Mouse (Mus musculus): ENCODE measurements at regions not wholly inside any gene's neighbourhood (a gene's known extent, or its start where the extent isn't known, plus 50 kb on each side); places are given as distances from the start of the nearest gene placed in this dataset.
"Not testable (repeated sequence)": the region's sequence is repeated elsewhere in the genome, so short reads cannot be mapped to it uniquely, and the experiment has no call there.

DNA sequence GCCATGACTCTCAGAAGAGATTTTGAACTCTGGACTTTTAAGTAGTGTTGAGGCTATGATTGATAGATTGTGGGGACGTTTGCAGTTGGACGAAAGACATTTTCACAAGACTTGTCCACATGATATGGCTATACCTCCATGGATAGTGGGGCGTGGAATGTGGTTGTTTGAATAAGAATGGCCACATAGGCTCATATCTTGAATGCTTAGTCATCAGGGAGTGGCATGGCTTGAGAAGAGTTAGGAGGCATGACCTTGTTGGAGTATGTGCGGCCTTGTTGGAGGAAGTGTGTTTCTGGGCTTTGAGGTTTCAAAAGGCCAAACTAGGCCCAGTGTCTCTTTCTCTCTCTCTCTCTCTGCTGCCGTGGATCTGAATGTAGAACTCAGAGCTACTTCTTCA, 204.7 kb upstream of the Pclo start:
- no peaks in the 10 kb centered on the region for H3K27me3 ChIP-seq (replicated peaks)
- no peak overlapping the region for H3K4me2 ChIP-seq (replicated peaks)
- no peak overlapping the region for H3K9ac ChIP-seq
- no peaks in the 10 kb centered on the region for H3K9me3 ChIP-seq
- no peak for ATAC-seq (ENCODE audit: low FRiP score, low read depth)
- H3K27ac ChIP-seq, result no peak overlapping the region
- H3K4me3 ChIP-seq, result no peak overlapping the region
- 87% methylated on average over 5 of the region's 5 CpGs for WGBS
- no peaks in the 10 kb centered on the region for H3K4me1 ChIP-seq
- no peaks in the 10 kb centered on the region for H3K36me3 ChIP-seq

- Histone ChIP-seq H3K4me1 (no peaks in the 10 kb centered on the region), H3K4me3 (no peak overlapping the region), H3K36me3 (no peaks in the 10 kb centered on the region), H3K9ac (no peak overlapping the region), H3K27me3 (replicated peaks) (no peaks in the 10 kb centered on the region), H3K9me3 (no peaks in the 10 kb centered on the region), H3K4me2 (replicated peaks) (no peak overlapping the region), H3K27ac (no peak overlapping the region)
- ATAC-seq (ENCODE audit: low FRiP score, low read depth), result no peak
- 89% methylated on average over 3 of the region's 3 CpGs for WGBS
Observed at GRCm38 (mm10) chr5:14311729-14312128, 203.0 kb upstream of the Pclo start.

DNA sequence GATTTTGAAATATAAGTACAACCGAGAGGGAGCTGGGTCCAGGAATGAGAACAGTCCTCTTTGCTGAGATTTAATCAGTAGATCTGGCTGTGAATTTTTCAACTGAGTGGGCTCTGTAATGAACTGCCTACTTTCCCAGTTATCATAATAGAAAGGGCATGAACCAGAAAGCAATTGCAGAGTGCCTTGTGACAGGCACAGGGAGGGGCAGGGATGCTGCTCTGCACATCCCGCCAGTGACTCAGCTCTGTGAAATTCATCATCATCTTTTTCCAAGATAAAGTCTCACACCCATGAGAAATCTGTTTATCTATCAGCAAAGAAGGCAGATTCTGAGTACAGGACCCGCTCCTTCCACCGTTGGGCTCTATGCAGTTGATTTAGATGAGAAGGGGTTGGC, 194.5 kb upstream of the Pclo start:
- no peak overlapping the region for H3K4me2 ChIP-seq (replicated peaks)
- H3K4me1 ChIP-seq, result no peaks in the 10 kb centered on the region
- no peak overlapping the region for H3K9ac ChIP-seq
- 86% methylated on average over 4 of the region's 4 CpGs for WGBS
- H3K4me3 ChIP-seq, result no peak overlapping the region
- no peaks in the 10 kb centered on the region for H3K27me3 ChIP-seq (replicated peaks)
- no peak overlapping the region for H3K27ac ChIP-seq
- H3K36me3 ChIP-seq, result no peaks in the 10 kb centered on the region
- ATAC-seq (ENCODE audit: low FRiP score, low read depth), result no peak
- H3K9me3 ChIP-seq, result no peaks in the 10 kb centered on the region

- no peak for ATAC-seq (ENCODE audit: low FRiP score, low read depth)
- Histone ChIP-seq H3K4me1 (no peaks in the 10 kb centered on the region), H3K4me3 (no peak overlapping the region), H3K36me3 (no peaks in the 10 kb centered on the region), H3K27ac (no peak overlapping the region), H3K27me3 (replicated peaks) (no peaks in the 10 kb centered on the region), H3K4me2 (replicated peaks) (no peak overlapping the region), H3K9ac (no peak overlapping the region), H3K9me3 (no peaks in the 10 kb centered on the region)
- 67% methylated on average over 1 of the region's 1 CpGs for WGBS
Observed at GRCm38 (mm10) chr5:14322000-14322399, 192.7 kb upstream of the Pclo start.

DNA sequence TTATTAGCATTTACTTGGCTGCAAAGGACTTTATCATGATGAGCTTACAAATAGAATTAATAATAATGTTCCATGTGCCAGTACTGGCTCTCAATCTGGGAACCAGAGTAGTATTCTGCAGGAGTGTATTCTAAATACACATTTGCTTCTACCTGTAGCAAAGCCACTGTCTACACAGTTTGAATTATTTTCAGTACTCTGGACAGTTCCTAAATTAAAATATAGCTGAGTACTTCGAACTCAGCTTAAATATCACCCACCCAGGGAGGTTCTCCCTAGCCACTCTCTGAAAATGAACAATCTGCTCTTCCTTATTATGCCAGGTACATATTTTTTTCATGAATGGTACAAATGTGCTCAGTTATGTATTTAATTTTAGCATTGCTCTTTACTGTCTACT, 154.3 kb upstream of the Pclo start:
- no peak for ATAC-seq (ENCODE audit: low FRiP score, low read depth)
- no peak overlapping the region for H3K4me3 ChIP-seq

DNA sequence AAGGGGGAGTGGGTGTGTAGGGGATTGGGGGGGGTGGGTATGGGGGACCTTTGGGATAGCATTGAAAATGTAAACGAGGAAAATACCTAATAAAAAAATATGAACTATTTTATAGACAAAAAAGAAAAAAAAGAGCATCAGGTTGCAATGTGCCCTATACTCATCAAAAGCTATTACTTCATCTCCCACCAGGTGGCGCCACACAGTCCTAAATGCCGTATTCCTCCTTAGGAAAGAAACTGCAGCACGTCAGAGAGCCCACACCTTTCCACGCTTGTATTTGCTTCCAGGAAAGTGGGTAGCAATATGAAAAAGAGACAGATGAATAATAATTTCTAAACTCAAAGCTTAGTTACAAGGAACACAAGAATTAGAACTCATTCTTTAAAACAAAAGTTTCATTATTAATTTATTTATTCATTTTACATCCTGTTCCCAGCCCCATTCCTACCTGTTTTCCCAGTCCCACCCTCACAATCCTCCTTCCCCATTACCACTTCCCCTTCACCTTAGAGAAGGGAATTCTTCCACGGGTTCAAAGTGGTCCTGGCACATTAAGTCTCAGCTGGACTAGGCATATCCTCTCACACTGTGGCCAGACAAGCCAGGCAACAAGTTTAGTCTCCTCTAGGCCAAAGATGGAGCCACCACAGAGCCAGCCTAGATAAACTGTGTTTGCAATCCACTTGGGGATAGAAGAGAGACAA, 125.4 kb upstream of the Pclo start:
- H3K4me1 ChIP-seq, result no peaks in the 10 kb centered on the region
- H3K4me3 ChIP-seq, result no peak overlapping the region
- H3K36me3 ChIP-seq, result no peaks in the 10 kb centered on the region
- no peak overlapping the region for H3K27ac ChIP-seq
- ATAC-seq (ENCODE audit: low FRiP score, low read depth), result peak; percentile 94
- no peak overlapping the region for H3K4me2 ChIP-seq (replicated peaks)
- no peaks in the 10 kb centered on the region for H3K27me3 ChIP-seq (replicated peaks)
- H3K9ac ChIP-seq, result no peak overlapping the region
- H3K9me3 ChIP-seq, result no peaks in the 10 kb centered on the region
- WGBS, result 24% methylated on average over 6 of the region's 6 CpGs

More for the DNA sequence above, 154.3 kb upstream of the Pclo start:
- H3K27me3 ChIP-seq (replicated peaks), result no peaks in the 10 kb centered on the region
- H3K4me2 ChIP-seq (replicated peaks), result no peak overlapping the region
- no peak overlapping the region for H3K27ac ChIP-seq
- no peaks in the 10 kb centered on the region for H3K36me3 ChIP-seq
- no peak overlapping the region for H3K9ac ChIP-seq
- H3K9me3 ChIP-seq, result 0 out of 2 replicates have a peak, but pooled peaks cover 3% of the 10 kb centered on the region
- H3K4me1 ChIP-seq, result no peaks in the 10 kb centered on the region
- 60% methylated on average over 1 of the region's 1 CpGs for WGBS

DNA sequence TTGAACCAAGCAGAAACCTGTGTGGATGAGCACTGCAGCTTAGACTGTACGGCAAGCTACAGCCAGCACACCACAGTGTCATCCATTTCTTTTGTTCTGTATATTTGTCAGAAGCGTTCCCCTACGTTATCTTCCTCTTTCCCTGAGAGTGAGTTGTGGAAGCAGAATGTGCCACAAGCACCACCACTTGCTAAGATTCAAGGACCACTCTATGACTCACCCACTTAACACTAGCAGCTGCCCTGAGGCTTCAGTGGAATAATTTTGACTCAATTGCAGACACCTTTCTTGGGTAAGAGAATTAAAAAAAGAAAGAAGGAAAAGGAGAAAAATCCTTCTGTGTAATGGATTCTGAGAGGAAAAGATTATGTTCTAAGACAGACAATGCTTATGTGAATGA, 122.9 kb upstream of the Pclo start:
- 77% methylated on average over 3 of the region's 3 CpGs for WGBS
- no peak overlapping the region for H3K27ac ChIP-seq
- H3K36me3 ChIP-seq, result no peaks in the 10 kb centered on the region
- H3K9me3 ChIP-seq, result no peaks in the 10 kb centered on the region
- no peak overlapping the region for H3K4me3 ChIP-seq
- no peaks in the 10 kb centered on the region for H3K27me3 ChIP-seq (replicated peaks)
- H3K4me2 ChIP-seq (replicated peaks), result no peak overlapping the region
- no peaks in the 10 kb centered on the region for H3K4me1 ChIP-seq
- H3K9ac ChIP-seq, result no peak overlapping the region
- ATAC-seq (ENCODE audit: low FRiP score, low read depth), result no peak

- not testable (repeated sequence) for H3K4me1 ChIP-seq; H3K4me3 ChIP-seq; H3K27ac ChIP-seq; H3K36me3 ChIP-seq; H3K4me2 ChIP-seq (replicated peaks); ATAC-seq (ENCODE audit: low FRiP score, low read depth); H3K9ac ChIP-seq; H3K27me3 ChIP-seq (replicated peaks); H3K9me3 ChIP-seq
- 91% methylated on average over 11 of the region's 12 CpGs for WGBS
Observed at GRCm38 (mm10) chr5:14403381-14403780, 111.3 kb upstream of the Pclo start.

DNA sequence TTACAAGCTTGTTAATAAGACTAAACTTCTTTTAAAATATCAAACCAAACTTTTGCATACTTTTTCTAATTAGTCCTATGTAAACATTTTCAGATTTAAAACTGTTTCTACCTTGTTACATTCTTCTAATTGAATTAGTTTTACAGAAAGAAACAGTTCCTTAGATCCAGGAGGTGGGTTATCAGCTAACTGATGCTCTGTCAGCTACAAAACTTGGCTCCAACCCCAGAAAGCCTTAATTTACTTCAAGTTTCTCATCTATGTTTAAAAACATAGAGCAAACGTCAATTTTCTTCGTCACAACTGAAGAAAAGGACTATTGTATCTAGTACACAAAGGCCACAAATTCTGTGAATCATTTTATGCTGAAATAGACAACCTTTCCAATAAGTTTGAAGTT, 110.4 kb upstream of the Pclo start:
- Histone ChIP-seq H3K27me3 (replicated peaks) (no peaks in the 10 kb centered on the region), H3K4me3 (no peak overlapping the region), H3K9ac (no peak overlapping the region), H3K36me3 (no peaks in the 10 kb centered on the region), H3K9me3 (no peaks in the 10 kb centered on the region), H3K27ac (no peak overlapping the region), H3K4me2 (replicated peaks) (no peak overlapping the region), H3K4me1 (no peaks in the 10 kb centered on the region)
- 86% methylated on average over 2 of the region's 2 CpGs for WGBS
- ATAC-seq (ENCODE audit: low FRiP score, low read depth), result no peak

GRCm38 (mm10) chr5:14415234-14415862, 99.4 kb upstream of the Pclo start:
- no peak for ATAC-seq (ENCODE audit: low FRiP score, low read depth)

DNA sequence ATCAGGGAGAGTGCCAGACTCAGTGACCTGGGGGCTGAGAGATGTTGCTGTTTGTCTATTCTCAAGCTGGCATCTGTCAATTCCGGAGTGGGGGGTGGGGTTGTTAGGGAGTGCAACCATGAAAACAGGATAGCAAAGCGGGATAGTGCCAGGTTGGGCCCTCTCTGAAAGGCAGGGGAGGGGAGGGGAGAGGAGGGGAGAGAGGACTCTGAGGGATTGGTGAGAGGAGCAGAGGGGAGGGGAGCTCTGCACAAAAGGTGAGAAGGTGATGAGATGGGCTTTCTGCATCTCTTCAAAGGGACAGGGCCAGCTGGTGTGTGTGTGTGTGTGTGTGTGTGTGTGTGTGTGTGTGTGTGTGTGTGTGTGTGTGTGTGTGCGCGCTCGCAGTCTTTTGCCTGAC, 61.6 kb upstream of the Pclo start:
- no peaks in the 10 kb centered on the region for H3K27me3 ChIP-seq (replicated peaks)
- H3K4me3 ChIP-seq, result no peak overlapping the region
- WGBS, result 36% methylated on average over 5 of the region's 5 CpGs
- no peak for ATAC-seq (ENCODE audit: low FRiP score, low read depth)
- no peaks in the 10 kb centered on the region for H3K4me1 ChIP-seq
- no peak overlapping the region for H3K4me2 ChIP-seq (replicated peaks)
- H3K27ac ChIP-seq, result no peak overlapping the region
- no peaks in the 10 kb centered on the region for H3K9me3 ChIP-seq
- no peak overlapping the region for H3K9ac ChIP-seq
- no peaks in the 10 kb centered on the region for H3K36me3 ChIP-seq

More at GRCm38 (mm10) chr5:14415234-14415862, 99.4 kb upstream of the Pclo start:
- H3K4me3 ChIP-seq, result no peak overlapping the region
- WGBS, result 75% methylated on average over 1 of the region's 1 CpGs
- H3K4me1 ChIP-seq, result no peaks in the 10 kb centered on the region
- H3K27ac ChIP-seq, result no peak overlapping the region
- no peak overlapping the region for H3K9ac ChIP-seq
- H3K9me3 ChIP-seq, result no peaks in the 10 kb centered on the region
- H3K4me2 ChIP-seq (replicated peaks), result no peak overlapping the region
- no peaks in the 10 kb centered on the region for H3K27me3 ChIP-seq (replicated peaks)
- no peaks in the 10 kb centered on the region for H3K36me3 ChIP-seq

All from neural tube, embryonic 12.5 days (tissue).